Mouse (Mus musculus) layer of hippocampus, adult 2 months (tissue): ENCODE measurements around the gene Sdhb. TPM values are rescaled to one million over a fixed set of nuclear protein-coding genes. Genes with fewer than 3 reads are reported as not detected.
A peak's percentile ranks its signal among the peaks of the same experiment; 100 is the strongest.

Experiments
- DNase-seq, 2 experiments: peaks; one replicate each; pipeline ENCODE4 v3.0.0; 2022; ENCODE audit warnings: low spot score in 2 of 2
- H3K27ac ChIP-seq: fragments of 200-600 bp; 2 replicates; pipeline ENCODE4 v1.8.1; 2022
- H3K4me3 ChIP-seq: fragments of 200-600 bp; 2 replicates; pipeline ENCODE4 v1.8.1; 2022; ENCODE audit warnings: mild to moderate bottlenecking
- CTCF ChIP-seq: fragments of 200-600 bp; conservative IDR thresholded peaks from 2 replicates; pipeline ENCODE4 v1.8.1; 2022; ENCODE audit warnings: antibody characterized with exemption, mild to moderate bottlenecking, moderate library complexity
- long read RNA-seq, 2 experiments: library from polyadenylated mRNA; stranded (forward); transcript quantifications; one replicate each; pipeline ENCODE4 v2.0.0; 2021; ENCODE audit warnings: borderline mapping rate in 2 of 2
- total RNA-seq, 2 experiments: library from RNA; stranded (reverse); gene quantifications; 2 replicates each; pipeline ENCODE4 v1.2.3; 2021

The Sdhb gene
- total RNA-seq, result 100 to 1,000 TPM; 170 to 183 TPM
- long read RNA-seq, experiment 1, transcript Sdhb-201 (8 exons, 1,142 nt), result major isoform, 175 of 202 reads
- long read RNA-seq, experiment 1, partial matches to known transcripts, result 7 of 202 reads
- long read RNA-seq, experiment 1, other reads (novel, unspliced or antisense), result 20 of 202 reads
- long read RNA-seq, experiment 2, transcript Sdhb-201 (8 exons, 1,142 nt), result major isoform, 225 of 267 reads
- long read RNA-seq, experiment 2, partial matches to known transcripts, result 12 of 267 reads
- long read RNA-seq, experiment 2, other reads (novel, unspliced or antisense), result 28 of 267 reads

DNA sequence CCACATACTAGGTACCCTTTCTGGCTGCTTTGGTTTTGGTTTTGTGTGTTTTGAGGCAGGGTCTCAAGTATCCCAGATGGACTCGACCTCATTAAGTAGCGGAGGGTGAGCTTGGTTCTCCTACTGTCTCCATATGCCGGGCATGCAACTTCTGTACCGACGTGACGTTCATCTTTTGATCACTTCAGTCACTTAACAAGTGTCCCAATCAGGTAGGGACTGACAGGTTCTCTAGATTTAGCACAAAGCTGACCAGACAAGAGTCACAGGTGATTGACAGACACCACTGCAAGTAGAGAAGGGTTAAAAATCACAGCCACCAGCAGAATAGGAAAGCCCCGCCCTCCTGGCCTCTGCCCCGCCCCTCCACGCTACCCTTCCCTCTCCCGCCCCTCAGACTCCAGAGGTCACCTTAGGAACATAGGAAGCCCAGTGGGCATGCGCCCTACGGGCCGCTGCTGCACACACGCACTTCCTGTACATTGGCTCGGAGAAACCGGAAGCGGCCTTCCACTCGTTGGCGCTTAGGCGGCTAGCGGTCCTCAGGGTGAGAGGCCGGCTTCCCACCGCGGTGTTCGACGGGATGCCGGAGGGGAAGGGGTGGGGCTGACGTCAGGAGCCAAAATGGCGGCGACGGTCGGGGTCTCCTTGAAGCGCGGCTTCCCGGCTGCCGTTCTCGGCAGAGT, at the start of gene Sdhb:
TSS of gene Sdhb (plus strand) at position 423 of the 686 bp plus-strand sequence.
- peak; percentile 96 to 98 for DNase-seq
- H3K4me3 ChIP-seq, result peak within 1 kb of the TSS; percentile 99
- H3K27ac ChIP-seq, result peak within 1 kb of the TSS; percentile 99
- no peak for TF ChIP-seq CTCF

DNA sequence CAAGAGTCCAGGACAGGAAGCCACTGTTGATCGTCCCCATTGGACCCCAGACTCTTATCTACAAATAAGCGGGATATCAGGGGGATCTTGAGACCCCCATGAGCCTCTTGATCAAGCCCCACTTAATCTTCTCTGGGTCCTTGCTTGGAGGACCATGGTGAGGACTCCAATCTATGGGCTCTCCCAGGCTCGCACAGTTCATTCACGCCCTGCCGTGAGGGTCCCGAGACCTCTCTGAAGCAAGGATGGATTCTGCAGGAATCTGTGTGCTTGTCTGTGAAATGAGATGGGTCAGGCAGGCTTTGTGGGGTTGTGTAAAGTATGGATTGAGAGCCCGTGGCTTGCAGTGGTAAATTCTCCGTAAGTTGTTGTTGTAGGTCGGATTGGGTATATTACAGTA, 49.6 kb upstream of the Sdhb start:
- DNase-seq, result no peak
- Histone ChIP-seq H3K27ac (peak overlapping the region; percentile 75), H3K4me3 (no peak overlapping the region)
- TF ChIP-seq CTCF, result no peak

DNA sequence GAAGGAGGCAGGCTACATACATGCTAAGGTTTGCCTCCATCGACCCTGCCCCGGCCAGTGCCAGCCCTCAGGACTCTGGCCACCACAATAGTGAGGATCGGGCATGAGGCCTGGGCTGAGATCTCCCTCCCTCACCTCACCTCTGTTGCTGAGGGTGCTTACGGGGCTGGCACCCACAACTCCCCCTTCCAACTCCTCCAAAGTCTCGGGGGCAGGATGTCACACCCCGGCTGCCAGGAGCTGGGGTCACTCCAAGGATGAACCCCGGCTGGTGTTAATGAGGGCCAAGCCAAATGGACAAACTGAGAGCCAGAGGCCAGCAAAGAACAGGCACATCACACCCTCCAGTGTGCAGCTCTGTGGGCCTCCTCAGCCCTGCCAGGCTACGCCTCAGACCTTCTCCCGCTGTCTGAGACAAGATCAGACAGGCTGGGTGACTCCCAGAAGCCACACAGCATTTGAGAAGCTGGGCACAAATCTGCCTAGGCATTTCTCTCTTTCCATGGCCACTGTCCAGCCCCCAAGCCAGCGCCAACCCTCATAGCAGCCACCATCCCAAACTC, 48.7 kb upstream of the Sdhb start:
- peak overlapping the region; percentile 51; the same call in 1 of the 2 replicates for H3K27ac ChIP-seq
- no peak for TF ChIP-seq CTCF
- DNase-seq, result no peak
- no peak overlapping the region for H3K4me3 ChIP-seq

DNA sequence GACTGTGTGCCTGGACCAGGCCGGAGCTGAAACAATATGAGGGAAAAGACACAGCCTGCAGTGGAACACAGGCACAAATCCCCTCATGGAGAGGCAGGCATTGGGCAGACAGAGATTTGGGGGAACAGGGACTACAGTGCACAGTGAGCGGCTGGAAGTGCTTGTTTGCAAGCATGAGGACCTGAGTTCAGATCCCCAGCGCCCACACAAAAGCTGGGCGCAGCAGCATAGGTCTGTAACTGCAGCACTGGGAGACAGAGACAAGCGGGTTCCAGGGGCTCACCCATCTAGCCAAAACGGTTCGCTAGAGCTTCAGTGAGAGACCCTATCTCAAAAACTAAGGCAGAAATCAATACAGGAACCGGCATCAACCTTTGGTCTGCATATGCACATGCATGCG, 47.4 kb upstream of the Sdhb start:
- Histone ChIP-seq H3K27ac (no peak overlapping the region), H3K4me3 (no peak overlapping the region)
- DNase-seq, result no peak
- no peak for TF ChIP-seq CTCF

DNA sequence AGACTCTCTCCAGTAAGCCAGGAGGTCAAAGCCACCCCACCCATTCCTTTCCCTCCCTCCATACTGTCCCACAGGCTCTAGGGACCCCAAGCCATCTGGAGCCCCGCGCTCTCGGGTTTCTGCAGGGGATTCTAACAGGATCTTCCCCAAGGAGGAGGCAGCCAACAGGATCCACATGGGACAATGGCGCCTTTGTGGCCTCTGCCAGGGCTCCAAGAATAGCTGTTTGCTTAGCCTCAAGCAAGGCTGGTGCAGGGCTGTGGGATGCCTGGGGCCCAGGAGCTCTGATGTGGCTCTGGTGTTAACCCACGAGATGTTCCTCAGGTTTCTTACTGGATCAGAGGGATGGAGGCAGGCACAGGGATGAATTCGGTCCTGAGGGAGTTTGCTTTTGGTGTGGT, 46.3 kb upstream of the Sdhb start:
- Histone ChIP-seq H3K4me3 (no peak overlapping the region), H3K27ac (peak overlapping the region; percentile 86)
- DNase-seq, result peak in 1 of 2 experiments; percentile 65
- no peak for TF ChIP-seq CTCF

DNA sequence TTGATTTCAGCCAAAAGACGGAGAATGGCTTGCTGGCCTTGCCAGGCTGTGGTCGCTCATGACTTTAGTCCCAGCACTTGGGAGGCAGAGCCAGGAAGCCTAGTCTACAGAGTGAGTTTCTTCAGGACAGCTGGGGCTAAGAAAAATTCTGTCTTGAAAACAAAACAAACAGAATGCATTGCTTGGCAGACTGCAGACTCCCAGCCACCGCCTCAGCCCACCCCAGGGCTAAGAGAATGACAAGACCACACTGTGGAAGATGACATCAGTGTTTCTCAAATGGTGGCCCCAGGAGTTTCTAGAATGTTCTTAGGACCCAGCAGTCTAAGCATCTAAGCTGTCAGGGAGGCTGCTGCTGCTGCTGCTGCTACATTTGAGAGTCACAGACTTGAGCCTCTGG, 45.8 kb upstream of the Sdhb start:
- Histone ChIP-seq H3K27ac (peak overlapping the region; percentile 86), H3K4me3 (no peak overlapping the region)
- TF ChIP-seq CTCF, result no peak
- no peak for DNase-seq

DNA sequence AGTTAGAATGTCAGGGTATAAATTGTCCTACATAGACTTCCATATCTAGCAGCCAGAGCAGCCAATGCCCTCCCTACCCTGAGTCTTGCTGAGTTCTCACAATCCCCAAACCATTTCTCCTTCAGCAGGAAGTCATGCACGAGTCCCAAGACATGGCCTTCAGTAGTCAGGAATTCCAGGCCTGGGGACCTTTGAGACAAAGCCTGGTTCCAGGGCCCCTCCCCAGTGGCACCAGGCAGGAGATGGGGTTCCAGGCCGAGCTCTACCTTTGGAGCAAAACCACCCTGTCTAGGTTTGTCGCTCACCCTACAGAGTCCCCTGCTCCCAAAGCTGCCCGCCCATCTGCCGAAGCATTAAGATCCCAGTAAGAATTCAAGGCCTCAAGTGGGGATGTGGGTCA, 44.7 kb upstream of the Sdhb start:
- no peak for TF ChIP-seq CTCF
- H3K4me3 ChIP-seq, result no peak overlapping the region
- DNase-seq, result no peak
- peak overlapping the region; percentile 86; the same call in 1 of the 2 replicates for H3K27ac ChIP-seq

DNA sequence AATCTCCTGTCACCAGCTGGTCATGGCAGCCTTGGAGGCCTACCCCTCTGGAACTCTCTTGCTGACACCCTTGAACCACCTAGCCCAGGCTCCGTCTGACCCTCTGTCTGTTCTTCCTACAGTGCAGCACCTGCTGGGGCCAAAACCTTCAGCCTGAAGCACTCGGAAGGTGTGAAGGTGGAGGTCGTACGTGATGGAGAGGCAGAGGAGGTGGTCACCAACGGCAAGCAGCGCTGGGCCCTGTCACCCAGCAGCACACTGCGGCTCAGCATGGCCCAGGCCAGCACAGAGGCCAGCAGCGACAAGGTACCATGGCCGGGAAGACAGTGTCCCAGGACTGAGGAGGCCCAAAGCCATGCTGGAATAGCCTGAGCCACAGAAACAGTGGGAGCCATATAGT, 43.6 kb upstream of the Sdhb start:
- no peak for DNase-seq
- no peak overlapping the region for H3K4me3 ChIP-seq
- H3K27ac ChIP-seq, result no peak overlapping the region
- TF ChIP-seq CTCF, result no peak

DNA sequence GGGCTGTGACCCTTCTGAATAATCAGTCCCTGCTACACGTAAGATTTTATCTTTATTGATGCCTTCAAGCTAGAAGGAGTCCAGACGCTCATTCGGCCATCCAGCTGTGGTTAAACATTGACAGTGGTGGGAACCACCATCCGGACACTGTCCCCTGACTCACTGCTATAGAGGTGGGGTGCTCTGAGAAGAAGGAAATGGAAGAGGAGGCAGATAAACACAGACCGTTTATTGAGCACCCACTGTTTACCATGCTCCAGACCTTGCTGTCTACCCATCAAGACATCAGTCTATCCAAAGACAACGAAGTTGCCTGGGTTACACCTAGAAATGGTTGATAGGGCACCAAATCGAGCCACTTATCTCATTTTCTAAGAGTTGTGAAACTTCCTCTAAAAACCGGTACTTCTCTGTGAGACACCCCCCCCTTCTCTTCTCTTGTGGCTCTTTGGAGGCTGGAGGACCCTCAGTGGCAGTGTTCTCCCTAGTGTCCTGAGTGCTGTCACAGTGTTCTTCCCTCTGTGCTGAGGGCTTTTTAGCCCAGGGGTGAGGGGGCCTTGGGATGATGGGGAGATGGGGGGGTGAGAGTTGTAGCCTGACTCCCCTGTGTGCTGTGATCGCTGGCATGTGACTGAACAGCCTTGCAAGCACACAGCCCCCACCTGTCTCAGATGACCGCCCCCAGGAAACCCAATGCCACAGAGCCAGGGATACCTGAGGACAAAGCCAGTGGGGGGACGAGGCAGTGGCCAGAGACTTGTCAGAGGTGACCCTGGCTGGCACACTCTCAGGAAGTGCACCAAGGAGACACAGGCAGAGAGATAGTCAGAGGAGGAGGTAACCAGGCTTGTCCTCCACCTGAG, 40.8 kb upstream of the Sdhb start:
- H3K27ac ChIP-seq, result no peak overlapping the region
- no peak for TF ChIP-seq CTCF
- no peak overlapping the region for H3K4me3 ChIP-seq
- DNase-seq, result no peak

DNA sequence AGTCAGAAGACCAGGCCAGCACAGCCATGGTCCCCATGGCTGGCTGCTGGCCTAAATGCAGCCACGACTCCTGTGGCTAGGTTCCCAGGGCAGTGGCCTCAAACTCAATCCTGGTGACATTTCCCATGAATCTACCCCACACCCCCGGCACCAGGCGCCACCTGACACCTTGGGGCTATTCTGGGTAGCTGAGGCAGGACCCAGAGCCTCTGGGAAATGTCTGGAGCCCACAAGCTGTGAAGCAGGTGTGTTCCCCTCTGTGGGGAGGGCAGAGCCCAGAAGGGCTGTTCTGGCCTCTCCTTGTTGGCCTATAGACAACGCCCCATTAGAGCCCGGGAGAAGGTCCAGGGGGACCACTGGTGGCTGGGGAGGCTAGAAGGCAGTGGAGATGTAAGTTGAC, 38.5 kb upstream of the Sdhb start:
- Histone ChIP-seq H3K4me3 (no peak overlapping the region), H3K27ac (no peak overlapping the region)
- no peak for TF ChIP-seq CTCF
- no peak for DNase-seq

DNA sequence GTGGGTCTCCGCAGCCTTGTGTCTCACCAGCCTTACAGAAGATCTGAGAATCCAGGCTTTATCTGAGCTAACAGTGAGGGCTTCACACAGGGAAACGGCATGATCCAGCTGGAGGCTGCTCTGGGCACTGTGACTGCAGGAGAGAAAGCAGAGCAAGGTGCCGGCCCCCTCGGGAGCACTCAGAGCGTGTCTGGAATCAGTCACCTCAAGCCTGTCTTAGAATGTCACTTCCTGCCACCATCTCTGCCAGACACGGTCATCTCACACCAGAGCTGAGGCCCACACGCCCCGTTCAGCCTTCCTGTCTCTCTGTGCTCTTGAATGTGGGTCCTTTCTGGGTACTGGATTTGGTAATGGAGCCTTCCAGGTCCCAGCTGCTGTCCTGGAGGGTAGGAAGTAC, 35.4 kb upstream of the Sdhb start:
- Histone ChIP-seq H3K4me3 (no peak overlapping the region), H3K27ac (no peak overlapping the region)
- DNase-seq, result no peak
- no peak for TF ChIP-seq CTCF

DNA sequence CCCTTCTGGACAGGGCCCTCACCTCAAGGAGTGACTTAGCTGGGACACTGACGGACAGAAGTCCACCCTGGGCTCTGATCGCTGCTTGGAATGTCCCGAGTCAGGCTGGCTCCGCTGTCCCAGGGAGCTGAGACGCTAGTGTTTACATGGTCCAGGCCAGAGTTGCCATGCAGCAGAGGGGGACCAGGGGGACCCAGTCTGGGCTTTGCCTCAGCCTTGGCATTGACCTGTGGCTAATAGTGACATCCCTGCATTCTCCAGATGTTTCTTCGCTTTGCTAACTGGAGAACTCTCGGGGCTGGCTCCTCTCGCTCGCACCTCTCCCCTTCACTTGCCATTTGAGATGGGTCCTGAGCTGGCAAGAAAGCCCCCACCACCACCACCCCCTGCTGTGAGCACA, 32.7 kb upstream of the Sdhb start:
- no peak for TF ChIP-seq CTCF
- H3K4me3 ChIP-seq, result no peak overlapping the region
- H3K27ac ChIP-seq, result peak overlapping the region; percentile 92
- no peak for DNase-seq

DNA sequence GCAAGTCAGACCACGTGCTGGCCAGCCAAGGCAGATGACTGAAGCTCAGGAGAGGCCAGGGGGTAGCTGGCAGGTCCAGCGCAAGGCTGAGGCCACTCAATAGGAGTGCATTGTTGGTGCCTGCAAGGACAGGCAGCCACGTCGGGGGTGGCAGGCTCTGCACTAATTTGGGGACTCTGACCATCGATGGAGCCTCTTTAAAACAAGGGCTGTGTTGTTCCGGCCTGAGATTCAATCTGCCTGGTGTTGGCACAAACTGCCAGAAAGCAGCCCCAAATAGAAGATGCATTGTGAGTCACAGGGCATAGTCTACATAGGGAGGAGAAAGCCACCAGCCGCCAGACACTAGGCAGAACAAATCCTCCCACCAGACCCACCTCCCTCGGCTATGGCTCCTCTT, 31.3 kb upstream of the Sdhb start:
- Histone ChIP-seq H3K27ac (peak overlapping the region; percentile 92), H3K4me3 (no peak overlapping the region)
- DNase-seq, result peak; percentile 57 to 82
- no peak for TF ChIP-seq CTCF
